In genomic region chr1:195016811-195017501, GRCm38 (mm10) we compare ENCODE assay signal across 9 mouse cellular contexts.
DNase-seq lines count a peak whose midpoint lies in the region; ATAC-seq lines count a peak whose summit lies in the region.
"Had no signal": no experiment of that assay in that cellular context is flagged by ENCODE, and none has a peak within 500 bp of the region (broad histone marks: within the 10 kb centered on the region; RNA-seq: fewer than 3 reads in every experiment).

No protein-coding gene starts in this region.

- WGBS in forebrain, embryonic 13.5 days, result 67% methylated on average over 10 of the region's 11 CpGs
- WGBS in midbrain, embryonic 14.5 days, result 64% methylated on average over 11 of the region's 11 CpGs

- peaks cover 3% of the 10 kb centered on the region; the same call in 1 of the 2 replicates for H3K4me1 ChIP-seq in forebrain, embryonic 13.5 days
- no peaks in the 10 kb centered on the region for H3K4me1 ChIP-seq in midbrain, embryonic 14.5 days (ENCODE audit: control insufficient read depth, insufficient read depth, low read length)
- H3K4me1 ChIP-seq: liver, embryonic 15.5 days had no signal

- H3K4me2 ChIP-seq in forebrain, embryonic 13.5 days, result peak overlapping the region; percentile 35
- peak overlapping the region; percentile 42 for H3K4me2 ChIP-seq in midbrain, embryonic 14.5 days (ENCODE audit: low read length)
- H3K4me2 ChIP-seq: liver, embryonic 15.5 days had no signal

- no peaks in the 10 kb centered on the region for H3K36me3 ChIP-seq in forebrain, embryonic 13.5 days (ENCODE audit: poor library complexity, severe bottlenecking)
- H3K36me3 ChIP-seq in midbrain, embryonic 14.5 days (ENCODE audit: control insufficient read depth, insufficient read depth, low read length), result no peaks in the 10 kb centered on the region
- H3K36me3 ChIP-seq: liver, embryonic 15.5 days had no signal

- H3K27me3 ChIP-seq in forebrain, embryonic 13.5 days, result no peaks in the 10 kb centered on the region
- no peaks in the 10 kb centered on the region for H3K27me3 ChIP-seq in midbrain, embryonic 14.5 days (ENCODE audit: control insufficient read depth, insufficient read depth, low read length)
- H3K27me3 ChIP-seq: liver, embryonic 15.5 days had no signal

- H3K4me3 ChIP-seq in forebrain, embryonic 13.5 days, result no peak overlapping the region
- no peak overlapping the region for H3K4me3 ChIP-seq in midbrain, embryonic 14.5 days (replicated peaks; ENCODE audit: low read depth, low read length)
- H3K4me3 ChIP-seq: liver, embryonic 15.5 days had no signal

- DNase-seq in 3T3-L1 (ENCODE audit: low read depth, low spot score), result peak; percentile 39
- DNase-seq in adrenal gland, postnatal 10 days, result peak; percentile 56
- peak; percentile 42 for DNase-seq in heart, postnatal 4 days
- DNase-seq in layer of hippocampus, adult 9-10 months (ENCODE audit: low spot score), result peak; percentile 46
- DNase-seq in midbrain, embryonic 14.5 days, result peak; percentile 73
- DNase-seq in telencephalon, adult 2 months (ENCODE audit: low read depth, low spot score), result peak; percentile 89
- no peak for DNase-seq in c-Kit-positive CD71-positive TER-119-positive erythroid progenitor cells, embryonic 14.5 days (ENCODE audit: low spot score)

- H3K9ac ChIP-seq in forebrain, embryonic 13.5 days, result no peak overlapping the region
- H3K9ac ChIP-seq in midbrain, embryonic 14.5 days (replicated peaks; ENCODE audit: low read length), result no peak overlapping the region; the same call in 1 of the 2 replicates
- H3K9ac ChIP-seq: liver, embryonic 15.5 days had no signal

- no peaks in the 10 kb centered on the region for H3K9me3 ChIP-seq in forebrain, embryonic 13.5 days (replicated peaks)
- H3K9me3 ChIP-seq in midbrain, embryonic 14.5 days (ENCODE audit: control insufficient read depth, low read length), result no peaks in the 10 kb centered on the region
- H3K9me3 ChIP-seq: liver, embryonic 15.5 days had no signal

- peak; percentile 85 for ATAC-seq in forebrain, embryonic 13.5 days
- peak; percentile 68 for ATAC-seq in midbrain, embryonic 14.5 days (ENCODE audit: low FRiP score, low TSS enrichment)

- H3K27ac ChIP-seq in forebrain, embryonic 13.5 days, result no peak overlapping the region
- peak overlapping the region; percentile 52; the same call in 1 of the 2 replicates for H3K27ac ChIP-seq in midbrain, embryonic 14.5 days (replicated peaks; ENCODE audit: low read depth, low read length)
- H3K27ac ChIP-seq: liver, embryonic 15.5 days had no signal
